Mouse (Mus musculus): Measurements from ENCODE around the gene Spata32.

Gene Spata32

GRCm38 (mm10) chr11:103217790-103218516 lies at the start of gene Spata32:
TSS of gene Spata32 (minus strand) at chr11:103218432.
- peak; percentile 77 to 84 for DNase-seq

- peak; percentile 98 to 99 for DNase-seq
These were observed 49.4 kb upstream of the Spata32 start, which contains the start of gene Map3k14 for GRCm38 (mm10) chr11:103267346-103268219. TSS of gene Map3k14 (minus strand) at chr11:103267472.

- no peak for DNase-seq
These were observed 48.6 kb upstream of the Spata32 start for GRCm38 (mm10) chr11:103266729-103267345.

GRCm38 (mm10) chr11:103265856-103266255 lies 47.6 kb upstream of the Spata32 start:
- no peak for DNase-seq

- no peak for DNase-seq
These were observed 47.0 kb upstream of the Spata32 start for GRCm38 (mm10) chr11:103265211-103265610.

- no peak for DNase-seq
These were observed 46.3 kb upstream of the Spata32 start for GRCm38 (mm10) chr11:103264427-103265005.

GRCm38 (mm10) chr11:103263551-103263950 lies 45.3 kb upstream of the Spata32 start:
- DNase-seq, result no peak

- DNase-seq, result no peak
These were observed 44.4 kb upstream of the Spata32 start for GRCm38 (mm10) chr11:103262412-103263267.

- no peak for DNase-seq
These were observed 43.6 kb upstream of the Spata32 start for GRCm38 (mm10) chr11:103261671-103262411.

- DNase-seq, result no peak
These were observed 42.4 kb upstream of the Spata32 start for GRCm38 (mm10) chr11:103260515-103261192.

GRCm38 (mm10) chr11:103260034-103260433 lies 41.8 kb upstream of the Spata32 start:
- no peak for DNase-seq

- DNase-seq, result no peak
These were observed 39.8 kb upstream of the Spata32 start for GRCm38 (mm10) chr11:103257938-103258481.

- no peak for DNase-seq
These were observed 35.4 kb upstream of the Spata32 start for GRCm38 (mm10) chr11:103253605-103254004.

- no peak for DNase-seq
These were observed 34.1 kb upstream of the Spata32 start for GRCm38 (mm10) chr11:103252380-103252779.

- DNase-seq, result no peak
These were observed 32.1 kb upstream of the Spata32 start for GRCm38 (mm10) chr11:103250324-103250723.

GRCm38 (mm10) chr11:103249509-103249908 lies 31.3 kb upstream of the Spata32 start:
- no peak for DNase-seq

- DNase-seq, result no peak
These were observed 30.6 kb upstream of the Spata32 start for GRCm38 (mm10) chr11:103248837-103249236.

GRCm38 (mm10) chr11:103247504-103248177 lies 29.4 kb upstream of the Spata32 start:
- DNase-seq, result peak; percentile 54 to 63

GRCm38 (mm10) chr11:103246731-103247290 lies 28.6 kb upstream of the Spata32 start:
- no peak for DNase-seq

Data from cerebellum, postnatal 36 days (tissue).